Mouse (Mus musculus): ENCODE data around the gene Rad51ap1.
A peak's percentile ranks its signal among the peaks of the same experiment; 100 is the strongest.

Rad51ap1 gene

GRCm38 (mm10) chr6:126939487-126940171 lies at the start of gene Rad51ap1, which contains the start of gene D6Wsu163e:
TSS of gene Rad51ap1 (minus strand) at chr6:126939587.
TSS of gene D6Wsu163e (plus strand) at chr6:126939962.
- peak; percentile 96 for DNase-seq

- DNase-seq, result no peak
Measured at GRCm38 (mm10) chr6:126981539-126982234, 42.3 kb upstream of the Rad51ap1 start.

DNA sequence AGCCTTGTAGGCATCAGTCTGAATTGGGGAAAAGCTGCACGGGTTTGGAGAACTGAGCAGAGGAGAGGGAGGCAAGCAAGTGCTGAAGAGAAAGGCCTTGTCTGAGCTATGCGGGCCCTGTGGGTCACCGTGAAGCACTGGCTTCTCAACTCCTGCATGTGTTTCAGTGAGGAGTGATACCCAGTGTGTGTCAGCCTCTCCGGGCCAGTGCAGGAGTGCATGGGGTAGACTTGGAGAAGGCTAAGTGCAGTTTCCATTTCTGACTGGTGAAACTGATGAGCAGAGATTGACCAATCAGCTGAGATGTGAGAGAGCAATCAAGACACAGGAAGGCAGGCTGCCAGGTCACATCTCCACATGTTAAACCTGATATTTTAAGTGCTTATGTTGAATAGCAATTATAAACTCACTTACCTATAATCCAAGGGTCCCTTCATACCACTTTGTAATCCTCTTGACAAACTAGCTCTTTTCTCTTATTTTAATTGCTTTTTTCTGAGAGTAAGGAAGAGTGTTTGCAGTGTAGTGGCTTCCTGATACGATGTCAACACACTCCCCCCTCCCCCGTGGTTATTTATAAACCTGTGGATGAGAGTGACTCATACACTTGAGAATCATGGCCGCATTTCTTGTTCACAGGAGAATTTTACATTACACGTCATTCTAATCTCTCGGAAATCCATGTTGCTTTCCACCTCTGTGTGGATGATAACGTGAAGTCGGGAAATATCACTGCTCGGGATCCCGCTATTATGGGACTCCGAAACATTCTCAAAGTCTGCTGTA lies 27.0 kb upstream of the Rad51ap1 start:
- no peak for DNase-seq

DNA sequence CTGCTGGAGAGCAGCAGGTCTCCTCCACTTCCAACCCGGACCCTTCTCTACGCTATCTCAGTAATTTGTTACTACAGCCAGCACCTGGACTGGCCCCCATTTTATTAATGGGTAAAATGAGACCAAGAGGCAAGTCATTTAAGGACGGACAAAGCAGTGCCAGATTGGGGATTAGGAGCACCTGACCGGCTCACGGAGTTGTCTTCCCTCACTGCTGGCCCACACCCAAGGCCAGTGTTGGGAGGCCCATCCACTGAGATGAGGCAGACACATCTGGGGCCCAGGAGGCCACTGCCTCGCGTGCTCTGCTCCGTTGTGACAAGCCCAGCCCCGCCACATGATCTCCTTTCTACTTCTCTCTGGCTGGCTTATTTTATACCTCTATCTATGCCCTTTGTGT lies 24.0 kb upstream of the Rad51ap1 start:
- DNase-seq, result no peak

GRCm38 (mm10) chr6:126962709-126963108 lies 23.3 kb upstream of the Rad51ap1 start:
- no peak for DNase-seq

- no peak for DNase-seq
Measured at GRCm38 (mm10) chr6:126961371-126962018, 22.1 kb upstream of the Rad51ap1 start.

DNA sequence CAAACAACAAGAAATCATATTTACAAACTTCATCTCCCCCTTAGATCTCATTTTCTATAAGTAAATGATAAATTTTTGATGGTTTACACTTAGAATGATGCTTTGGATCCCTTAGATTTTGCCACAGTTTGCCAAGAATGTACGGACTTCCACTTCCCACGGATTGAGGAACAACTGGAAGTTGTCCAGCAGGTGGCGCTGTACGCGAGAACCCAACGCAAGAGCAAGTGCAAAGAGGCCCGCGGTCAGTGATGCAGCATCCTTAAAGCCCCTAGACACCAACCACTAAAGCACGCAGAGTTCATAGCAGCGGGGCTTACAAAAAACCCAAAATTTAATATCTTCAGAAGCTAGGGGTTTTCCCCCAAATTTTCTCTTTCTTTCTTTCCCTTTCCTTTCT lies 16.3 kb upstream of the Rad51ap1 start:
- peak; percentile 53 for DNase-seq

GRCm38 (mm10) chr6:126948336-126948735 lies 8.9 kb upstream of the Rad51ap1 start:
- DNase-seq, result no peak

- DNase-seq, result peak; percentile 14
Measured at GRCm38 (mm10) chr6:126940451-126940850, 1.1 kb upstream of the Rad51ap1 start.

DNA sequence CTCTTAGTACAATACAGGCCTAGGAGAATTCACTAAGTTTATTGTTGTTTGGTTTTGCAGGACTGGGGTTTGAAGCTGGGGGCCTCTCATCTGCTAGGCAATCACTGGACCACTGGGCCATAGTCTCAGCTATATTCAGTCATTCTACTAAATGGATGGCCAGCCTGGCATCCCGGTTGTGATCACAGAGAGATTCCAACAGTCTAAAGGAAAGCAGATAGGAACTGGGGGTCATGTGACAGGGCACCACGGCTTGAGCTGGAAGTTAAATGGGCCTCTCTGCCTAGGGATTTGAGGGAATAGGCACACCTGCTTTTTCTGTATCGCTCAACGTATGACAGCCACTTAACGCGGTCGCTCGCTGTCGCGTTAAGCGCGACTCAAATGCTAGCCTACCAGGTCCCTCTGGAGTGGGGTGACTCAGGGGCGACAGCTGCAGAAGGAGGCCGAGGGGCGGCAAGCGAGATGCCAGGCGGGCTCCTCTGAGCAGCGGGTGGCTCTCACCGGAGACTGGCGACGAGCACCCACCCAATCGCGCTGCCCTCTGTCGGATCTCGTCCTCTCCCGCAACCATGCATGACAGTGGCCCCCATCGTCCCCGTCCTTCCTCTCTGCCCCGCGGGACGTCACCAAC lies 417 bp downstream of the Rad51ap1 start:
- no peak for DNase-seq

GRCm38 (mm10) chr6:126938047-126938446 lies 1.3 kb downstream of the Rad51ap1 start:
- DNase-seq, result no peak

DNA sequence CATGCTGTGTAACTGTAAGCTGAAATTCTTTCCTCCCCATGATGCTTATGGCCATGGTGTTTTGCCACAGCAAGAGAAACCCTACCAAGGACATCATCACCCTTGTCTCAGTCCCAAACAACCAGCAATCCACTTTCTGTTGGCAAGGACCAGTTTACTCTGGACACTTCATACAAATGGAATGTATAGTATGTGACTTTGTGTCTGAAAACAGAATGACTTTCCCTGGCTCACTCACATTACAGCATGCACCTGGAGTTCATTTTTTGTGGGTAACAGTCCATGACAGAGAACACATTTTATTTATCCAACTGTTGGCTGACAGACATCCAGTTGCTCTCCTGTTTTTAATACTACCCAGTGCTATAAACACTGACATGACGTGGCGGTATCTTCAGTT lies 6.5 kb downstream of the Rad51ap1 start:
- DNase-seq, result no peak

- DNase-seq, result no peak
Measured at GRCm38 (mm10) chr6:126921111-126921881, 18.1 kb downstream of the Rad51ap1 start, which contains the start of gene Dyrk4. TSS of gene Dyrk4 (minus strand) at chr6:126921839.

DNA sequence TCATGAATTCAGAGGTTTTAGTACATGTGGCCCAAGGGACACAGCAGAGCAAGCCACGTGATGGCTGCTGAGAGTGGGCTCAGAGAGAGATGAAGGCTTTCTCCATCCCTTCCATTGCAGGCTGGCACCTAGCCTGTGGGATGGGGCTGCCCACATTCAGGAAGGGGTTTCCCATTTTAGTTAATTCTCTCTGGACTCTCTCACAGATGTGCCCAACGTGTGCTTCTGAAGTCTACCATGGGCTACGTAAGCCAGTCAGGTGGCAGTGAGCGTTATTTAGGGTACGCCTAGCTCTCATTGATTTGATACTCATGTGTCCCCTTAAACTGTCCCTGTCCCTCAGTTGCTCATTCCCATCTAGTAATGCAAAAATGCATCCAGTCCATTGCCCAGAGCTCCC lies 24.5 kb downstream of the Rad51ap1 start:
- no peak for DNase-seq

DNA sequence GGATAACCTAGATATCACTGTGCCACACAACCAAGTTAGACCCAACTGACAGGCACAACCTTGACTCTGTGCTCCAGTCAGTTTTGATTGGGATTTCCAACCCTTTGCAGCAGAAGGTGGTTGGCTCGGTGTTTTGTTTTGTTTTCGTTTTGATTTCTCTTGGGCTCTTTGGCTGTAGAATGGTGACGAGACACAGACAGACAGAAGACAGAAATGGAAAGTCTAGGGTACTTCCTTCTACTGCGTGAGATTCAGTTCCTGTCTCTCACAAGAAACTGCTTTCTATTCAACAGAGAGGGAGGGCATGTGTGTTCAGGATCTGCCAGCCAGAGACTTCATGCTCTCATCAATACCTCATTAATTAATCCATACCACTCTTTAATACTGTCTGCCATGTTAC lies 28.7 kb downstream of the Rad51ap1 start:
- DNase-seq, result no peak

DNA sequence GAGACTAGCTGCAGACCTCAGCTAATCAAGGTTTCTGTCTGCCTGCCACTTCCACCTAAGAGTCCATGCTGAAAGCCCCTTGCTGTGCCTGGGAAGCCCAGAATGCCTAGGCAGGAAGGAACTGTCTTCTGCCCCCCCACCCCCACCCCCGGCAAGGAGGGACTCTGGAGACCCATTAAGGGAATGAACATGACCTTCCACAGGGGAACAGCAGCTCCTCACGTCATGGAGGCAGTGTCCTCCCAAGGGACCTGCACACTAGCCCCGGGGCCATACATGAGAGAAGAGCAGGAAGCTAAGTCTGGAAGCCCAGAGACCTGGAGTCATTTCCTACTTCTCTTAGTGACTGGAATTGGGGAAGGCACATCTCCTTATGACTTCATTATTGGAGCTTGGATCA lies 31.5 kb downstream of the Rad51ap1 start:
- DNase-seq, result no peak

- no peak for DNase-seq
Measured at GRCm38 (mm10) chr6:126907378-126907777, 32.0 kb downstream of the Rad51ap1 start.

- DNase-seq, result no peak
Measured at GRCm38 (mm10) chr6:126877118-126877517, 62.3 kb downstream of the Rad51ap1 start.

Data from cerebellum, adult 9-11 months (tissue).